Mouse (Mus musculus) cortical plate, adult 2 months (tissue): ENCODE results near the gene Map1b.

Experiments
- CTCF ChIP-seq: fragments of 200-500 bp; IDR thresholded peaks from 2 replicates; pipeline ENCODE4 v1.5.1; 2011; ENCODE audit warnings: mild to moderate bottlenecking, control low read depth, low read length; ENCODE audit not compliant: insufficient read depth; ENCODE audit errors: extremely low read depth
- POLR2A ChIP-seq: fragments of 200-500 bp; IDR thresholded peaks from 2 replicates; pipeline ENCODE4 v1.6.1; 2011; ENCODE audit warnings: mild to moderate bottlenecking, low read length, control low read depth; ENCODE audit not compliant: insufficient read depth; ENCODE audit errors: extremely low read depth

DNA sequence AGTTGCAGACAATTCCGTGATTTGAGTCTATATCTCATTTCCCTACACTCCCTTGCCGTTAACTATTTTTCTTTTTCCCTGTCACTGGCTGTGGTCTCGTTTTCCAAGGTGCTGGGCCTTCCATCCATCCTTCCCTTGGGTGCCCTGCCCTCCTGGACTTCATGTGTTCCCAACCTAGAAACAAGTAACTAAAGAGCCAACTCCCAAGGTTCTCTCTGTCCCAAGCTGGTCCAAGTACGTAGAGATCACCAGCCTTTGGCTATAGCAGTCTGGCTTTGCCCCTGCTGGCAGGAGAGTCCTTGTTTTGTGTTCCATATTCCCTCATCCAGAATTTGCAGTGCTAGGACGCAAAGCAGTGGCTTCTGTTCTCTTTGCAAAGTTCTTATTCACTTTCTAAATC lies 65.1 kb downstream of the Map1b start:
- TF ChIP-seq CTCF (no peak), POLR2A (no peak)
